Comparison of ENCODE assay signal across 8 mouse cellular contexts in the genomic region with DNA sequence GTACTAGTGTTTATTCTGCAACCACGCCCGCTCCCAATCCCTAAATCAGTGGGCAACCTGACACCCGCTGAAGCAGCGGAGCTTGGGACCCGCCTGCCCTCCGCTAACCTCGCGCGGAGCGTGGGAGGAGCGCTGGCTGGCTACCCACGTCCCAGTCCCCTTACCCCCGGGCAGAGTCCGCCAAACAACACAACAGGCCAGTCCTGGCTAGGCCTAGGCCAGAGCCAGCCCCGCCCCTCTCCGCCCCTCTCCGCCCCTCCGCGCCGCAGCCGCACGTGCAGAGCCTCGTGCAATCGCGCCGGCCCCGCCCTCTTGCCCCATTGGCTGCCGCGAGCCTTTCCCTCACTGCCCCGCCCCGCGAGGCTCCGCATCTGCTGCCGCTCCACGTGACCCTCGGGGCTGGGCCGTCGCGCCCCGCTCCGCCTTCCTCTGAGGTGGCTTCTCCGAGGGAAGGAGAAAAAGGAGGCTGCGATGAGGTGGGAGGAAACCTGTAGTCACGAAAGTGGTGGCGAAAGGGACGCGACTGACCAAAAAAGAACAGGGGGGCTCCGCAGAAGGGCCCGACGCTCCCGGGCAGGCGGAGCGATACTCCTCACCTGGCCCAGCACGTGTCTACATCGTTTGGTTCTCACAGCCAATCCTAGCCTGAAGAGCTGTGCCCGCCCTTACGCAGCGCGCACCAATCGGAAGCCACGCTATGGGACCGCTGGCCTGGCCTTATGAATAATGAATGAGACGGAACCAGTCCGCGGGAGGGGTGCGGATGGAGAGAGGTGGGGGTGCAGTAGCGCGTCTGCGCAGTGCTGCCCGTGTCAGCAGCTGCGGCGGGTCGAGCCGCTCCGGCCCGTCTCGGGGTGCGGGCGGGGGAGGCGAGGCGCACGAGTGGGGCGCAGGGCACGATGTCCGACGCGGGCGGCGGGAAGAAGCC. TPM values are rescaled to one million over a fixed set of nuclear protein-coding genes. Genes with fewer than 3 reads are reported as not detected.
DNase-seq lines count a peak whose midpoint lies in the region; ATAC-seq and TF ChIP-seq lines count a peak whose summit lies in the region.

No protein-coding gene starts in this region.

- no peaks in the 10 kb centered on the region for H3K27me3 ChIP-seq in heart, embryonic 12.5 days (replicated peaks)
- no peaks in the 10 kb centered on the region for H3K27me3 ChIP-seq in kidney, postnatal 0 days (ENCODE audit: insufficient read depth, low read length)
- no peaks in the 10 kb centered on the region for H3K27me3 ChIP-seq in liver, embryonic 11.5 days (replicated peaks; ENCODE audit: control insufficient read depth, insufficient read depth, low read length)
- H3K27me3 ChIP-seq in stomach, embryonic 14.5 days (ENCODE audit: control insufficient read depth, insufficient read depth, low read length), result no peaks in the 10 kb centered on the region

- H3K4me3 ChIP-seq in heart, embryonic 12.5 days, result peak overlapping the region; percentile 65
- H3K4me3 ChIP-seq in kidney, postnatal 0 days (replicated peaks; ENCODE audit: low read depth, low read length), result peak overlapping the region; percentile 65
- H3K4me3 ChIP-seq in liver, embryonic 11.5 days (ENCODE audit: low read depth, low read length), result peak overlapping the region; percentile 62
- H3K4me3 ChIP-seq in stomach, embryonic 14.5 days (ENCODE audit: low read depth, low read length), result peak overlapping the region; percentile 69

- under 1% methylated on average over 86 of the region's 89 CpGs for WGBS in heart, embryonic 12.5 days
- under 1% methylated on average over 88 of the region's 89 CpGs for WGBS in kidney, postnatal 0 days
- WGBS in liver, embryonic 11.5 days, result 0% methylated on average over 88 of the region's 89 CpGs
- under 1% methylated on average over 83 of the region's 89 CpGs for WGBS in stomach, embryonic 14.5 days

- peaks cover 35% of the 10 kb centered on the region for H3K4me1 ChIP-seq in heart, embryonic 12.5 days (replicated peaks)
- peaks cover 17% of the 10 kb centered on the region for H3K4me1 ChIP-seq in kidney, postnatal 0 days (replicated peaks; ENCODE audit: insufficient read depth, low read length)
- H3K4me1 ChIP-seq in liver, embryonic 11.5 days (replicated peaks; ENCODE audit: control insufficient read depth, insufficient read depth, low read length), result peaks cover 15% of the 10 kb centered on the region
- peaks cover 15% of the 10 kb centered on the region; the same call in 1 of the 2 replicates for H3K4me1 ChIP-seq in stomach, embryonic 14.5 days (ENCODE audit: control insufficient read depth, insufficient read depth, low read length)

- H3K4me2 ChIP-seq in heart, embryonic 12.5 days, result peak overlapping the region; percentile 80
- H3K4me2 ChIP-seq in kidney, postnatal 0 days (ENCODE audit: low read length), result peak overlapping the region; percentile 71
- H3K4me2 ChIP-seq in liver, embryonic 11.5 days, result peak overlapping the region; percentile 74
- peak overlapping the region; percentile 77 for H3K4me2 ChIP-seq in stomach, embryonic 14.5 days (replicated peaks; ENCODE audit: low read depth, low read length)

- H3K9ac ChIP-seq in heart, embryonic 12.5 days, result peak overlapping the region; percentile 81
- peak overlapping the region; percentile 81 for H3K9ac ChIP-seq in kidney, postnatal 0 days (ENCODE audit: low read depth, low read length)
- peak overlapping the region; percentile 63 for H3K9ac ChIP-seq in liver, embryonic 11.5 days (ENCODE audit: low read depth, low read length)
- H3K9ac ChIP-seq in stomach, embryonic 14.5 days (replicated peaks; ENCODE audit: low read depth, low read length), result peak overlapping the region; percentile 72

- no peaks in the 10 kb centered on the region for H3K9me3 ChIP-seq in heart, embryonic 12.5 days (replicated peaks)
- H3K9me3 ChIP-seq in kidney, postnatal 0 days (replicated peaks; ENCODE audit: low read length), result no peaks in the 10 kb centered on the region
- no peaks in the 10 kb centered on the region for H3K9me3 ChIP-seq in liver, embryonic 11.5 days (ENCODE audit: control insufficient read depth, low read length)
- no peaks in the 10 kb centered on the region for H3K9me3 ChIP-seq in stomach, embryonic 14.5 days (ENCODE audit: control insufficient read depth, low read depth, low read length)

- peak; percentile 95 for ATAC-seq in erythroid progenitor cell, adult 5-6 weeks (replicated peaks; ENCODE audit: low FRiP score, poor library complexity, severe bottlenecking)
- ATAC-seq in heart, embryonic 12.5 days (ENCODE audit: insufficient number of reproducible peaks, low FRiP score), result peak; percentile 97
- ATAC-seq in kidney, postnatal 0 days (replicated peaks; ENCODE audit: low FRiP score, low read depth), result peak; percentile 95
- ATAC-seq in liver, embryonic 11.5 days (replicated peaks; ENCODE audit: low FRiP score), result peak; percentile 98
- ATAC-seq in stomach, embryonic 14.5 days (ENCODE audit: insufficient number of reproducible peaks, insufficient read depth, low FRiP score, low read depth), result peak; percentile 97

- DNase-seq in CD4-positive helper T cell, adult 2 months (ENCODE audit: low read depth, low spot score), result peak; percentile 99
- DNase-seq in brain, embryonic 18.5 days (ENCODE audit: low read depth, low spot score), result peak; percentile 98
- peak; percentile 99 for DNase-seq in kidney, postnatal 0 days (ENCODE audit: low spot score)
- DNase-seq in liver, embryonic 11.5 days (ENCODE audit: low spot score), result peak; percentile 99
- peak; percentile 98 for DNase-seq in naive thymus-derived CD4-positive, alpha-beta T cell, adult 2 months (ENCODE audit: low read depth)

- TF ChIP-seq CTCF in kidney, postnatal 0 days (IDR thresholded peaks at IDR 0.05; ENCODE audit: low read depth), result no peak

- peak overlapping the region; percentile 82 for H3K27ac ChIP-seq in heart, embryonic 12.5 days (ENCODE audit: poor library complexity, severe bottlenecking)
- H3K27ac ChIP-seq in kidney, postnatal 0 days, result peak overlapping the region; percentile 92
- peak overlapping the region; percentile 61 for H3K27ac ChIP-seq in liver, embryonic 11.5 days (ENCODE audit: low read depth, low read length)
- peak overlapping the region; percentile 95 for H3K27ac ChIP-seq in stomach, embryonic 14.5 days (ENCODE audit: low read length)

- peaks cover 10% of the 10 kb centered on the region for H3K36me3 ChIP-seq in heart, embryonic 12.5 days
- H3K36me3 ChIP-seq in kidney, postnatal 0 days (ENCODE audit: insufficient read depth, low read length), result 0 out of 2 replicates have a peak, but pooled peaks cover 3% of the 10 kb centered on the region
- H3K36me3 ChIP-seq in liver, embryonic 11.5 days (ENCODE audit: control insufficient read depth, insufficient read depth, low read length), result peaks cover 7% of the 10 kb centered on the region
- peaks cover 10% of the 10 kb centered on the region; the same call in 1 of the 2 replicates for H3K36me3 ChIP-seq in stomach, embryonic 14.5 days (ENCODE audit: control insufficient read depth, insufficient read depth, low read length)

RNA-seq across cellular contexts. Expression of gene Tef, which starts 8.7 kb away (rescaled TPM):
- 1.7 and 3.2 TPM in 2 replicates for total RNA-seq in erythroid progenitor cell, adult 5-6 weeks (2015; ENCODE audit: low replicate concordance)
- 1.4 and 2.1 TPM in 2 replicates for total RNA-seq in erythroid progenitor cell, adult 5-6 weeks (2017; ENCODE audit: low replicate concordance)
- 26.0 and 27.8 TPM in 2 replicates for polyA plus RNA-seq in heart, embryonic 12.5 days (2016; fragmentation: Nextera tagmentation; extraction: Ambion mirVana)
- 17.9 and 19.9 TPM in 2 replicates for polyA plus RNA-seq in kidney, postnatal 0 days (2015; fragmentation: Nextera tagmentation; extraction: Ambion mirVana)
- polyA plus RNA-seq in liver, embryonic 11.5 days (2014; fragmentation: Nextera tagmentation; extraction: Ambion mirVana), result 12.0 and 12.6 TPM in 2 replicates
- polyA plus RNA-seq in stomach, embryonic 14.5 days (2014; fragmentation: Nextera tagmentation; extraction: Ambion mirVana), result 23.7 and 25.6 TPM in 2 replicates

RNA-seq across cellular contexts. Expression of gene Tob2, which starts 47.7 kb away (rescaled TPM):
- 9.7 and 10.5 TPM in 2 replicates for total RNA-seq in erythroid progenitor cell, adult 5-6 weeks (2015; ENCODE audit: low replicate concordance)
- 8.7 and 9.4 TPM in 2 replicates for total RNA-seq in erythroid progenitor cell, adult 5-6 weeks (2017; ENCODE audit: low replicate concordance)
- polyA plus RNA-seq in heart, embryonic 12.5 days (2016; fragmentation: Nextera tagmentation; extraction: Ambion mirVana), result 14.6 and 14.7 TPM in 2 replicates
- 22.5 and 27.7 TPM in 2 replicates for polyA plus RNA-seq in kidney, postnatal 0 days (2015; fragmentation: Nextera tagmentation; extraction: Ambion mirVana)
- 18.3 and 19.3 TPM in 2 replicates for polyA plus RNA-seq in liver, embryonic 11.5 days (2014; fragmentation: Nextera tagmentation; extraction: Ambion mirVana)
- polyA plus RNA-seq in stomach, embryonic 14.5 days (2014; fragmentation: Nextera tagmentation; extraction: Ambion mirVana), result 24.5 and 25.1 TPM in 2 replicates

Comparison
In these comparisons a context has a peak if more than half of its experiments do, and no peak if none do; other contexts are left out.
1. Peak in every context shown above with its lines: DNase-seq, ATAC-seq, H3K4me3 ChIP-seq and H3K27ac ChIP-seq.